Mouse (Mus musculus): Measurements from ENCODE around the gene Il12rb2. TPM values are rescaled to one million over a fixed set of nuclear protein-coding genes. Genes with fewer than 3 reads are reported as not detected.

Il12rb2 gene
- polyA plus RNA-seq, 1 experiment from 2014 or later = not detected

DNA sequence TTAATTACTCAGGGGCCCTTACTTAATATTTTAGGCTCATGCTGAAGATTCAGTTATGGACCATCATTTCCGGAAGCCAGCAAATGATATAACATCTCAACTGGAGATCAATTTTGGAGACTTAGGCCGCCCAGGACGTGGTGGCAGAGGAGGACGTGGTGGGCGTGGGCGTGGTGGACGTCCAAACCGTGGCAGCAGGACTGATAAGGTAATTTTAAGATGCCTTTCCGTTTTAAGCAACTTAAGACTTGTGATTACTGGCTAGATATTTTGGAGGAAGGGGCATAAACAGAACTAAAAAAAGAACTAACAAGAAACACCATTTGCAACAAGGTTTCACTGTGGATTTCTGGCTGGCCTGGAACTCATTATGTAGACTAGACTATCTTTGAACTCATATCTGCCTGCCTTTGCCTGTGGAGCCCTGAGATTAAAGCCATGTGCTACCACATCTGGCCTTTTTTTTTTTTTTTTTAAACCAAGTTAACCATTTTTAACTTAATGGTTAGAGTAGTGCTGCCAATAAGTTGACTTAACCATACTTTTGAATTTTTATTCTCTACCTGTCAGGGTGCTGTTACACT, 94.3 kb downstream of the Il12rb2 start:
- peaks cover 48% of the 10 kb centered on the region for H3K36me3 ChIP-seq (ENCODE audit: control insufficient read depth, insufficient read depth, low read length)
- 86% methylated on average over 9 of the region's 9 CpGs for WGBS

DNA sequence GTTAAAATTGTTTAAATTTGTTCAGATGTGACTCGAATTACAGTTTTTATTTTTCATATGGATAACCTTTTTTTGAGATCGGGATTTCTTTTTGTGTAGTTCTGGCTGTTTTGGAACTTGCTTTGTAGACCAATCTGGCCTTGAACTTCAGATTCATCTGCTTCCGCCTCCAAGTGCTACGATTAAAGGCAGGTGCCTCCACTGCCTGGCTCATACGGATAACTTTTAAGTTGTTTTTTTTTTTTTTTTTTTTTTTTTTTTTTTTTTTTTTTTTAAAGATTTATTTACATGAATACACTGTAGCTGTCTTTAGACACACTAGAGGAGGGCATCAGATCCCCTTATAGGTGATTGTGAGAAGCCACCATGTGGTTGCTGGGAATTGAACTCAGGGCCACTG, 98.0 kb downstream of the Il12rb2 start:
- Histone ChIP-seq H3K9me3 (ENCODE audit: control insufficient read depth, low read depth, low read length) (no peaks in the 10 kb centered on the region), H3K36me3 (ENCODE audit: control insufficient read depth, insufficient read depth, low read length) (peaks cover 57% of the 10 kb centered on the region), H3K4me2 (replicated peaks; ENCODE audit: low read depth, low read length) (no peak overlapping the region), H3K4me1 (ENCODE audit: control insufficient read depth, insufficient read depth, low read length) (no peaks in the 10 kb centered on the region), H3K27ac (ENCODE audit: low read length) (no peak overlapping the region), H3K27me3 (ENCODE audit: control insufficient read depth, insufficient read depth, low read length) (no peaks in the 10 kb centered on the region), H3K9ac (replicated peaks; ENCODE audit: low read depth, low read length) (no peak overlapping the region), H3K4me3 (ENCODE audit: low read depth, low read length) (no peak overlapping the region)
- 82% methylated on average over 5 of the region's 5 CpGs for WGBS
- no peak for ATAC-seq (ENCODE audit: insufficient number of reproducible peaks, insufficient read depth, low FRiP score, low read depth)

More for the DNA sequence above, 94.3 kb downstream of the Il12rb2 start:
- no peaks in the 10 kb centered on the region for H3K27me3 ChIP-seq (ENCODE audit: control insufficient read depth, insufficient read depth, low read length)
- no peaks in the 10 kb centered on the region for H3K9me3 ChIP-seq (ENCODE audit: control insufficient read depth, low read depth, low read length)
- no peaks in the 10 kb centered on the region for H3K4me1 ChIP-seq (ENCODE audit: control insufficient read depth, insufficient read depth, low read length)
- no peak overlapping the region for H3K4me3 ChIP-seq (ENCODE audit: low read depth, low read length)
- ATAC-seq (ENCODE audit: insufficient number of reproducible peaks, insufficient read depth, low FRiP score, low read depth) = no peak
- no peak overlapping the region for H3K4me2 ChIP-seq (replicated peaks; ENCODE audit: low read depth, low read length)
- no peak overlapping the region for H3K9ac ChIP-seq (replicated peaks; ENCODE audit: low read depth, low read length)
- H3K27ac ChIP-seq (ENCODE audit: low read length) = no peak overlapping the region

DNA sequence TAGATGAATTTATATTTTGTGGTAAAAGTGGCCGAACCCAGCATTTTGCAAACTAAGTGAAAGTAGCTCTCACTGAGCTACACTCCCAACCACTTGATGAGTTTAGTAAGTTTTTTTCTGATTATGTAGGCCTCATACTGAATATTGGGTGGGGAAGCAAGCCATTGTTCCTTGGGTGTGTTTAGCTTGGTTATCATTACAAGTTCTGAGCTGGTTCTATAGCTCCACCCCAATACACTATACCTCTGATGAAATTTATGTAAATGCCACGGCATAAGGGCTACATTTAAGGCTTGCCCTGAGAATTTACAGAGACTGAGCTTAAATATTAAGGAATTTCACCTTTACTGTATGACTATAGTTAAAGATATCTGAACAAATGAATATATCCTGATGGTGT, 106.5 kb downstream of the Il12rb2 start:
- ATAC-seq (ENCODE audit: insufficient number of reproducible peaks, insufficient read depth, low FRiP score, low read depth) = no peak
- Histone ChIP-seq H3K36me3 (ENCODE audit: control insufficient read depth, insufficient read depth, low read length) (peaks cover 24% of the 10 kb centered on the region), H3K4me2 (replicated peaks; ENCODE audit: low read depth, low read length) (peak overlapping the region; percentile 72), H3K9ac (replicated peaks; ENCODE audit: low read depth, low read length) (0 out of 2 replicates have a peak overlapping the region, but pooled peaks have one; percentile 100), H3K4me3 (ENCODE audit: low read depth, low read length) (peak overlapping the region; percentile 99), H3K9me3 (ENCODE audit: control insufficient read depth, low read depth, low read length) (no peaks in the 10 kb centered on the region), H3K27me3 (ENCODE audit: control insufficient read depth, insufficient read depth, low read length) (no peaks in the 10 kb centered on the region), H3K4me1 (ENCODE audit: control insufficient read depth, insufficient read depth, low read length) (0 out of 2 replicates have a peak, but pooled peaks cover 3% of the 10 kb centered on the region), H3K27ac (ENCODE audit: low read length) (no peak overlapping the region)
- WGBS = 41% methylated on average over 2 of the region's 2 CpGs

DNA sequence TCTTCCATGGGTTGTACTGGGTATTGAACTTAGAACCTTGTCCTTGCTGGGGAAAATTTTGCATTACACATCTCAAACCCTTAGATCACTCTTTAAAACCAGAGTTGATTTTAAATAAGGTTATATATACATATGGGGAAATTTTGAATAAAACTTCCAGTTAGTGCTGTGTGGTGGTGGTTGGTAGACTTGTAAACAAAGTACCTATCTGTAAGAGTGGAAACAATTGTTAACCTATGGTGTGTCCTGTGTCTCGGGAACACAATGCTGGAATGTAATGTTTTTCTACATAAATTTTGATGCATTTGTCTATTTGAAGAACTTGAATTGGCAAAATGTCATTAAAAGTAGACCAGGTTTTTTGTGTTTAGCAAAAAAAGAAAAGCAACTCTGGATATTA, 107.0 kb downstream of the Il12rb2 start:
- peak overlapping the region; percentile 99 for H3K4me3 ChIP-seq (ENCODE audit: low read depth, low read length)
- H3K9me3 ChIP-seq (ENCODE audit: control insufficient read depth, low read depth, low read length) = no peaks in the 10 kb centered on the region
- WGBS = 8% methylated on average over 1 of the region's 1 CpGs
- peaks cover 19% of the 10 kb centered on the region for H3K36me3 ChIP-seq (ENCODE audit: control insufficient read depth, insufficient read depth, low read length)
- ATAC-seq (ENCODE audit: insufficient number of reproducible peaks, insufficient read depth, low FRiP score, low read depth) = no peak
- H3K4me1 ChIP-seq (ENCODE audit: control insufficient read depth, insufficient read depth, low read length) = 0 out of 2 replicates have a peak, but pooled peaks cover 3% of the 10 kb centered on the region
- peak overlapping the region; percentile 100; the same call in 1 of the 2 replicates for H3K9ac ChIP-seq (replicated peaks; ENCODE audit: low read depth, low read length)
- no peaks in the 10 kb centered on the region for H3K27me3 ChIP-seq (ENCODE audit: control insufficient read depth, insufficient read depth, low read length)
- H3K4me2 ChIP-seq (replicated peaks; ENCODE audit: low read depth, low read length) = peak overlapping the region; percentile 72
- no peak overlapping the region for H3K27ac ChIP-seq (ENCODE audit: low read length)

DNA sequence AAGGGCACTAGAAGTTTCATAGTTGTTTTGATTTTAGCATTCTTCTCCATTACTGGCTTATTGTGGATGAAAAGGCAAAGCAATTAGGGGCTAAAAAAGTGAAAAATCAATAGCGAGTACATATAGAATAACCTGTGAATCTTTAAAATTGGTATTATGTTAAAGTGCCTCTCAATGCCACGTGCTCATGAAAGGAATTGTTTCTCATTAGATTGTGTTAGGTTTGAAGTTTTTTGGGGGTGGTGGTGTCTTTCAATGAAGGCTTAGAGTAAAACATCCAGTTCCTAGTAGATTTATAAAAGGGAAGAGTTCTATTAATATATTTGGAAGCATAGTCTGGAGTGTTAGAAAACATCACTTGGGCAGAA, 107.8 kb downstream of the Il12rb2 start:
- Histone ChIP-seq H3K27ac (ENCODE audit: low read length) (no peak overlapping the region), H3K36me3 (ENCODE audit: control insufficient read depth, insufficient read depth, low read length) (peaks cover 13% of the 10 kb centered on the region), H3K9me3 (ENCODE audit: control insufficient read depth, low read depth, low read length) (no peaks in the 10 kb centered on the region), H3K4me1 (ENCODE audit: control insufficient read depth, insufficient read depth, low read length) (0 out of 2 replicates have a peak, but pooled peaks cover 3% of the 10 kb centered on the region), H3K4me3 (ENCODE audit: low read depth, low read length) (peak overlapping the region; percentile 99), H3K27me3 (ENCODE audit: control insufficient read depth, insufficient read depth, low read length) (no peaks in the 10 kb centered on the region), H3K9ac (replicated peaks; ENCODE audit: low read depth, low read length) (peak overlapping the region; percentile 100), H3K4me2 (replicated peaks; ENCODE audit: low read depth, low read length) (peak overlapping the region; percentile 72)
- WGBS = 1% methylated on average over 2 of the region's 2 CpGs
- no peak for ATAC-seq (ENCODE audit: insufficient number of reproducible peaks, insufficient read depth, low FRiP score, low read depth)

DNA sequence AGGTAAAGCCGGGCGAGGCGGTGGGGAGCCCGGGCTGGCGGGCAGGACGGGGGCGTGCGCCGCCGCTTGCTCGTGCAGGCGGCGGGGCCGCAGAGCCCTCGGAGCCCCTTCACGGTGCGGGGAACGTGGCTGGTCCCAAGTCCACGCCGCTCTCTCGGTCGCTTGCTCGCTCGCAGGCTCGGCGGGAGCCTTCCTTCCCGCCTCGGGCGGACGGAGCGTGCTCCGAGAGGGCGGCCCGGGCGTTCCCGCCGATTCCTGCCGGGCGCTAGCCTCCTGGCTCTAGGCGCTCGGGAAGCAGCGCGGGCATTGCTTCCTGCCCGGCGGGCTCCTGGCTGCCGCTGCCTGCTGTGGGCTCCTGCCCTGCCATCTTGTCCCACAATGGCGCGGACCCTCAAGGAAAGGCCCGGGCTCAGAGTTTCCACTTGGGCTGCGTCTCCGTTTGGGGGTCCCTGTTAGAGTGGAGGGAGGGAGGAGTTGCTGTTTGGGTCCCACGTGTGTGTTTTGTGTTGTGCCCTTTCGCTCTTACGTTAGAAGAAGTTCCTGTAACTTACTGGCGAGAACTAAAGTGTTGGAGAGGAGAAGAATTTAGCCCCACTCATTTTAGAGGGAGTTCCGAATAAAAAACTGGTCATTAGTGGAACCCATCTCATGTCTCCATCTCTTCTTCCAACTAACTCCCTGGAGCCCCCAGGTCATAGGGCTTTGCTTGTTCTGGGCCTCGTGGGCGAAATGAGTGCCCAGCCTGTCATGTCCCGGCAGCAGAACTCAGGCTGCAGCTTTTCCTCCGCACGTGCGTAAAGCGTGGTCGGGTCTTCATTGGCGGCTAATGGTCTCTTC, 108.4 kb downstream of the Il12rb2 start:
- Histone ChIP-seq H3K9me3 (ENCODE audit: control insufficient read depth, low read depth, low read length) (no peaks in the 10 kb centered on the region), H3K36me3 (ENCODE audit: control insufficient read depth, insufficient read depth, low read length) (peaks cover 9% of the 10 kb centered on the region), H3K4me2 (replicated peaks; ENCODE audit: low read depth, low read length) (peak overlapping the region; percentile 72), H3K4me3 (ENCODE audit: low read depth, low read length) (peak overlapping the region; percentile 99), H3K9ac (replicated peaks; ENCODE audit: low read depth, low read length) (peak overlapping the region; percentile 100), H3K4me1 (ENCODE audit: control insufficient read depth, insufficient read depth, low read length) (0 out of 2 replicates have a peak, but pooled peaks cover 3% of the 10 kb centered on the region), H3K27ac (ENCODE audit: low read length) (peak overlapping the region; percentile 90), H3K27me3 (ENCODE audit: control insufficient read depth, insufficient read depth, low read length) (no peaks in the 10 kb centered on the region)
- under 1% methylated on average over 64 of the region's 65 CpGs for WGBS
- no peak for ATAC-seq (ENCODE audit: insufficient number of reproducible peaks, insufficient read depth, low FRiP score, low read depth)

DNA sequence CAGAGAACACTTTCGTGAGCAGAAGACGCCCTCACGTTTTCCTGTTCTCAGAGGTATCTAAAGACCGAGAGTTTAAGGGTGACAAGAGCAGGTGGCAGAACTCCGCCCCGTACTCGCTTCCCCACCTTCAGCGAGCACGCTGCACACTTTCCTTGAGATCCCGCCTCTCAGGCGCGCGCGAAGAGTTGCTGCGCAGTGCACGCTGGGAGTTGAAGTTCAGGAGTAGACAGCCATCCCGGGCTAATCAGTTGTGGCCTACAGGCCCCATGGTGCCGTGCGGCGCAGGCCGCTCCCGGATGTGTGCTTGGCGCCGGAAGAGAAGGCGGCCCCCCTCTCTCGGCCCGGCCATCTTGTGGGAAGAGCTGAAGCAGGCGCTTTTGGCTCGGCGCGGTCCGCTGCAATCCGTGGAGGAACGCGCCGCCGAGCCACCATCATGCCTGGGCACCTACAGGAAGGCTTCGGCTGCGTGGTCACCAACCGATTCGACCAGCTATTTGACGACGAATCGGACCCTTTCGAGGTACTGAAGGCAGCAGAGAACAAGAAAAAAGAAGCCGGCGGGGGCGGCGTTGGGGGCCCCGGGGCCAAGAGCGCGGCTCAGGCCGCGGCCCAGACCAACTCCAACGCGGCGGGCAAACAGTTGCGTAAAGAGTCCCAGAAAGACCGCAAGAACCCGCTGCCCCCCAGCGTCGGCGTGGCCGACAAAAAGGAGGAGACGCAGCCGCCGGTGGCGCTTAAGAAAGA, 109.2 kb downstream of the Il12rb2 start:
- H3K36me3 ChIP-seq (ENCODE audit: control insufficient read depth, insufficient read depth, low read length) = peaks cover 5% of the 10 kb centered on the region
- H3K4me3 ChIP-seq (ENCODE audit: low read depth, low read length) = peak overlapping the region; percentile 99
- peak overlapping the region; percentile 100 for H3K9ac ChIP-seq (replicated peaks; ENCODE audit: low read depth, low read length)
- no peaks in the 10 kb centered on the region for H3K27me3 ChIP-seq (ENCODE audit: control insufficient read depth, insufficient read depth, low read length)
- ATAC-seq (ENCODE audit: insufficient number of reproducible peaks, insufficient read depth, low FRiP score, low read depth) = peak; percentile 100
- peak overlapping the region; percentile 90 for H3K27ac ChIP-seq (ENCODE audit: low read length)
- WGBS = under 1% methylated on average over 67 of the region's 68 CpGs
- peak overlapping the region; percentile 58 for H3K4me2 ChIP-seq (replicated peaks; ENCODE audit: low read depth, low read length)
- H3K9me3 ChIP-seq (ENCODE audit: control insufficient read depth, low read depth, low read length) = no peaks in the 10 kb centered on the region
- 0 out of 2 replicates have a peak, but pooled peaks cover 3% of the 10 kb centered on the region for H3K4me1 ChIP-seq (ENCODE audit: control insufficient read depth, insufficient read depth, low read length)

DNA sequence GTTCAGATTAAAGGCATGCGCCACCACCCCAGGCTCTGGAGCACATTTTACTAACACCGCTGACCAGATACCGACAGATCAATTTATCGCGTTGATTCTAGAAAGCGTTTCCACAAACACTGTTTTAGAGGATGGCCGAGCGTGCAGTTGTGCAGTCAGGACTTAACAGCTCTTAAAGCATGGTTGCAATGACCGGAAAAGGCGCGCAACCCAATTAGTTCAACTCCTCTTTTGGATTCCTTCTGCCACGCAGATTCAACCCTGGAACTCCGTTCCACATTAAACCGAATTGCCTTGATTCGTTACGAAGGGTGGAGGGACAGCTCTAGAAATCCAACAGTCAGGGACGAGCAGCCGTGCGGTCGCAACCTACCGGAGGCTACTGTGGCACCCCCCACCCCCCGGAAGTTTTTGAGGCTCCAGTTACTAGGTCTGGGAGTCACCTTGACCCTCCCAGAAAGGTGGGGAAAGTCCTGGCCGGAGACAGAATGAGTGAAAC, 109.8 kb downstream of the Il12rb2 start:
- peak overlapping the region; percentile 34; the same call in 1 of the 2 replicates for H3K9ac ChIP-seq (replicated peaks; ENCODE audit: low read depth, low read length)
- WGBS = under 1% methylated on average over 23 of the region's 23 CpGs
- H3K9me3 ChIP-seq (ENCODE audit: control insufficient read depth, low read depth, low read length) = no peaks in the 10 kb centered on the region
- no peak; the same call in none of the 2 replicates for ATAC-seq (ENCODE audit: insufficient number of reproducible peaks, insufficient read depth, low FRiP score, low read depth)
- H3K27me3 ChIP-seq (ENCODE audit: control insufficient read depth, insufficient read depth, low read length) = no peaks in the 10 kb centered on the region
- no peaks in the 10 kb centered on the region for H3K36me3 ChIP-seq (ENCODE audit: control insufficient read depth, insufficient read depth, low read length)
- peak overlapping the region; percentile 72; the same call in 1 of the 2 replicates for H3K27ac ChIP-seq (ENCODE audit: low read length)
- H3K4me1 ChIP-seq (ENCODE audit: control insufficient read depth, insufficient read depth, low read length) = 0 out of 2 replicates have a peak, but pooled peaks cover 3% of the 10 kb centered on the region
- H3K4me2 ChIP-seq (replicated peaks; ENCODE audit: low read depth, low read length) = peak overlapping the region; percentile 58
- peak overlapping the region; percentile 99 for H3K4me3 ChIP-seq (ENCODE audit: low read depth, low read length)
